Mouse (Mus musculus) spleen, postnatal 10 days (tissue): ENCODE results near the gene Rab12.

Source experiments
- DNase-seq, 2 experiments: peaks; one replicate each; pipeline ENCODE4 v3.0.0; 2021 to 2022; ENCODE audit warnings: low spot score in 2 of 2

Rab12 gene

DNA sequence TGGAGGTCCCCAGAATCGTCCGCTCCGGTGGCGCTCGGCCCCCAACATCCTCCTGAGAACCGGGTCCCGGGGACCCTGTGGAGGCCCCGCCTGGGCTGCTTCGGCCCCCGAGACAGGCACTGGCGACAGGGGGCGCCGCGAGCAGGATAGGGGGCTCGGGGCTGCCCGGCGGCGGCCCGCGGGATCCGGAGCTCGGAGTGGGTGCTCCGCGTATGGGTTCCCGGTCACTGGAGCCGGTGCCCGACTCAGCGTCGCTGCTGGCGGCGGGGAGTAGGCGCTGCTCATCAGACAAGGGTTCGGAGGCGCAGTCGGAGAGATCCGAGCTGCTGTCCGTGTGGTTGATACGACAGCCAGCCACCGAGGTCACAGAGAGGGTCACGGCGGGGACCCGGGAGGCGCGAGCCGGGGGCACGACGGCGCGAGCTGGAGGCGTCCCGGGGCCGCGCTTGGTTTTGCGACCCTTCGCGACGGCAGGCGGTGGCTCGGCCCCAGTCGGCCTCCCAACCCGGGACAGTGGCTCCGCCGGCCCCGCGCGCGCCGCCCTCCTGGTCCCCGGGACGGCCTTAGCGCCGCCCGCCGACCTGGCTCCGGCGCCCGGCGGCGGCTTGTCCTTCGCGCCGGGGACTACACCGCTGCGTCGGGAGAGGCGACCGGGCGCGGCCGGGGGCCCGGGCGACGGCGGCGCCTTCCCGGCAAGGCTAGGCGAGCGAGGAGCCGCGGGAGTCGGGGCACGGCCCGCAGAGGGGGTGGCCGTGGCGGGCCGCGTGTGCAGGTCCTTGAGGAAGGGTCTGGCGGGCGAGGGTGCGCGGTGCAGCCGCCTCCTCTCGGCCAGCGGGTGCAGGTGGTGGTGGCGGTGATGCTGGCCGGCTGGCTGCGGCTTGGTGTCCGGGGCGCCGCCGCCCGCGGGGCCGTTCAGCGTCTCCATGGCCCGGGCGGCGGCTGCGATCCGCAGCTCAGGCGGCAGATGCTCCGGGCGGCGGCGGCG is 70.8 kb downstream of the Rab12 start:
- peak; percentile 5 to 19 for DNase-seq

DNA sequence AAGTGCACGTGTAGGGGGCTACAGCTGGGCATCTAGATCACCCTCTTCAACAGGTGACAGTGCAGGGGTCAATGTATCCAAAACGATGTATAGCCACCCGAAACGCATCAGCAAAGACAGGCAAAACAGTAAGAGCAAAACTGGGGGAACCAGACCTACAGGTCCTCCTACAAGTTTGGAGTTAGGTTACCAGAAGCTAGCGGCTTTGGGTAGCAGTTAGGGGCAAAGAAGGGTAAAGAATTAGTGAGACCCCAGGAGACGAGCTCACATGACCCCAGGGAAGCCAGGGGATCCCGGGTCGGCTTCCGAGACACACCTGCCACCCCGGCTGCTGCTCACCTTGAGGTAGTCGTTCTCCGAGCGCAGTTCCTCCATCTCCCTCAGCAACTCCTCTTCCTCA is 71.6 kb downstream of the Rab12 start:
- no peak for DNase-seq

DNA sequence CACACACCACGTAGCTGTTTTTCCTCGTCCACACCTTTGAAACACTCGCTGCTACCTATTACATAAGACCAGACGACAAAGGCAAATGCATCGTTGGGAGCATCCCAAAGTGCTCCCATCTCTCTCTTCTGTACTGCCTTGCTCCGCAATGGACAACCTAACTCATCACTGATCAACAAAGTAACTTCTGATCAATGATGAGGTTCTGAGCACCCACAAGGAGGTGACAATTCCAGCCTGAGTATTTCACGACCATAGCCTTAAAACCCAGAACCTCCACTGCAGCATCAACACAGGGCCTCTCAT is 72.6 kb downstream of the Rab12 start:
- no peak for DNase-seq

DNA sequence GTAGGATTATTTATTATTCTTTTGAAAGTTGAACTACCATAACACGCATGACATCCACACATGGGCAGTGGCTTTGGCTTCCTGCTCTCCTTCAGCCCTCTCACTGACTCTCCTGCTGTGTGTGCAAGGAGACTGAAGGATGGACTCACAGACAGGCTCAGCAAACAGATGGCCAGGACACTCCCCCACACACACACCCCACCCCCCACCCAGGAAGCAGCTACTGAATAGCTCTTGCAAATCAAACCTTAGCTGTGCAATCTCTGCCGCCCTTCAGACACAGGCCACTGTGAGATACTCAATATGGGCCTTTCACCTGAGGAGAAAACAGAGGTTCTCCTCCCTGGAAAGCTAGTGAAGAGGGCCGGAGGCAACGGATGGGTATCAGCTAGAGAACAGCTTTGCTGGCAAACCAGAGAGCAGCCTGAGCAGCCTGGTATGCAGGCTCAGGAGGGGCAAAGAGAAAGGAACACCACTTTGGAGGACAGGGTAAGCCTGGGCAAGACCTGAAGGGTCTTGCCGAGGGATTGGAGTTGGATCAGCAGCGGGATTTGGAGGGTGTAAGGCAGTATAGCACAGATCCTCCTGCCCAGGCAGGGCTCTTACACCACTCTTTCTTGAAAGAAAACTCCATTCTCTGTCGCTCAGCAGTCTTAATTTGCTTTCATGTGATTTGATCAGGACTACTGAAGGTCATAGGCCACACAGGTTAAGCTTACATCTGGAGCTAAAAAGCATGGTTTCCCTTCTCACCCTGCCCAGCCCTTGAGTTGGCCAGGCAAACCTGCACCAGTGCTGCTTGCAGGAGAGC is 73.1 kb downstream of the Rab12 start:
- no peak for DNase-seq
